Mouse (Mus musculus): ENCODE measurements around the gene Gm6902.
"Not testable (repeated sequence)": the region's sequence is repeated elsewhere in the genome, so short reads cannot be mapped to it uniquely, and the experiment has no call there.

DNA sequence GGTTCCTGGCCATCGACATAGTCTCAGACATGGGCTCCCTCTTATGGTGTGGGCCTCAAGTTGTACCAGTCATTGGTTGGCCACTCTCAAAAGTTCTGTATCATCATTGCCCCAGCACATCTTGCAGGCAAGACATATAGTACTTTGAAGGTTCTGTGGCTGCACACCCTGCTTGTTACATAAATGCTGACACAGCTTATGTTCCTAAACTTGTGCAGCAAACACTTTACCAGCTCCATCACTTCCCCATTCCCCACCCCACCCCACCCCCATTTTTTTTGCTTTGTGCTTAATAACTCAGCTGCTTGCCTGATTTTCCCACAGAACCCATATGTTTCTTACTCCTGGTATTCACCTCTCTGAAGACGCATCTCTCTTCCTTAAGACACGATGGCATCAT is 22.2 kb upstream of the Gm6902 start, which contains the start of gene Nlrp4e:
- not testable (repeated sequence) for TF ChIP-seq POLR2A (IDR thresholded peaks at IDR 0.05; ENCODE audit: borderline replicate concordance, extremely low read depth, insufficient read depth, insufficient read length, poor library complexity, severe bottlenecking); CTCF (IDR thresholded peaks at IDR 0.05; ENCODE audit: borderline replicate concordance, extremely low read depth, insufficient read depth, insufficient read length)
